ENCODE assay signal across 8 mouse cellular contexts in the genomic region with DNA sequence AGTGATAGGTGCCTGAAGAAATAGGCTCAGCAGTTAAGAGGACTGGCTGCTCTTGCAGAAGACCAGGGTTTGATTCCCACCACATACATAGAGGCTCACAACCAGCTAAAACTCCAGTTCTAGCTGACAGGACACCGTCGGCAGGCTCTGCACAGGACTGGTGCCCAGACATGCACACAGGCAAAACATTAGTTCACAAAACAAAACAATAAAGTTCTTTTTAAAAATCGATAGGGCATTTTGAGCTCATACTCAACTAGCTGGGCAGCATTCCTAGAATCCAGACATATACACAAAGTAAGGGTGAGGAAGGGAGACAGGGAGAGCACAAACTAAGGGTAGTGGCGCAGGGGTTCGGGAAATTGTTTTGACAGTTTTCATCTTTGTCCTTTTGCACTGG. TPM values are rescaled to one million over a fixed set of nuclear protein-coding genes. Genes with fewer than 3 reads are reported as not detected.
A peak's percentile ranks its signal among the peaks of the same experiment; 100 is the strongest.
DNase-seq lines count a peak whose midpoint lies in the region; ATAC-seq and TF ChIP-seq lines count a peak whose summit lies in the region.

No protein-coding gene starts in this region.

- no peak for DNase-seq in gastrocnemius, adult 2 months
- no peak for DNase-seq in gastrocnemius, adult 8-10 months (ENCODE audit: low spot score in 2 of 2)
- DNase-seq in forebrain, postnatal 0 days, result no peak
- no peak for DNase-seq in frontal cortex, adult 2 months (ENCODE audit: extremely low spot score in 1 of 2, low spot score in 1 of 2)
- DNase-seq in layer of hippocampus, adult 9-11 months, result no peak
- DNase-seq in right cerebral cortex, adult 18-20 months, result no peak

- H3K4me3 ChIP-seq in gastrocnemius, adult 2 months, result peak overlapping the region; percentile 100
- H3K4me3 ChIP-seq in E14TG2a.4 (replicated peaks; ENCODE audit: low read length), result peak overlapping the region; percentile 96
- H3K4me3 ChIP-seq in forebrain, postnatal 0 days (ENCODE audit: low read depth, low read length), result peak overlapping the region; percentile 97; the same call in 1 of the 2 replicates
- peak overlapping the region; percentile 93 for H3K4me3 ChIP-seq in liver, embryonic 16.5 days (ENCODE audit: low read depth, low read length)

- TF ChIP-seq CTCF in gastrocnemius, adult 2 months (IDR thresholded peaks at IDR 0.05), result no peak
- no peak for TF ChIP-seq CTCF in E14TG2a.4 (conservative IDR thresholded peaks at IDR 0.05; ENCODE audit: low read length)
- no peak for TF ChIP-seq CTCF in forebrain, postnatal 0 days (IDR thresholded peaks at IDR 0.05; ENCODE audit: low read depth)

- WGBS in forebrain, postnatal 0 days, result 60% methylated on average over 5 of the region's 5 CpGs
- 55% methylated on average over 5 of the region's 5 CpGs for WGBS in liver, embryonic 16.5 days (ENCODE audit: insufficient replicate concordance)

- no peak for ATAC-seq in forebrain, postnatal 0 days
- ATAC-seq in liver, embryonic 16.5 days (ENCODE audit: low read depth), result no peak

- H3K9ac ChIP-seq in forebrain, postnatal 0 days, result 0 out of 2 replicates have a peak overlapping the region, but pooled peaks have one; percentile 91
- H3K9ac ChIP-seq in liver, embryonic 16.5 days (ENCODE audit: low read depth, low read length), result peak overlapping the region; percentile 80

- intact Hi-C loops in gastrocnemius, adult 2 months (cut with DNase I), result loop anchor here (1.0 kb wide), 1 partner anchor 26 kb away; a partner anchor contains a TSS

- peak overlapping the region; percentile 100 for H3K27ac ChIP-seq in gastrocnemius, adult 2 months
- peak overlapping the region; percentile 91 for H3K27ac ChIP-seq in forebrain, postnatal 0 days (ENCODE audit: low read depth, low read length)
- H3K27ac ChIP-seq in liver, embryonic 16.5 days (ENCODE audit: low read length), result peak overlapping the region; percentile 99

- peaks cover 27% of the 10 kb centered on the region for H3K4me1 ChIP-seq in E14TG2a.4 (replicated peaks; ENCODE audit: low read depth, low read length)
- peaks cover 21% of the 10 kb centered on the region; the same call in 1 of the 2 replicates for H3K4me1 ChIP-seq in forebrain, postnatal 0 days (ENCODE audit: insufficient read depth)
- H3K4me1 ChIP-seq in liver, embryonic 16.5 days (ENCODE audit: control insufficient read depth, low read depth, low read length), result peaks cover 20% of the 10 kb centered on the region

- H3K27me3 ChIP-seq in E14TG2a.4 (ENCODE audit: insufficient read depth, low read length), result no peaks in the 10 kb centered on the region
- H3K27me3 ChIP-seq in forebrain, postnatal 0 days (ENCODE audit: insufficient read depth, low read length), result no peaks in the 10 kb centered on the region
- H3K27me3 ChIP-seq in liver, embryonic 16.5 days (ENCODE audit: control insufficient read depth, insufficient read depth, low read depth, low read length), result no peaks in the 10 kb centered on the region

- peak overlapping the region; percentile 92; the same call in 1 of the 2 replicates for H3K4me2 ChIP-seq in forebrain, postnatal 0 days (ENCODE audit: low read depth)
- H3K4me2 ChIP-seq in liver, embryonic 16.5 days (ENCODE audit: low read depth, low read length), result peak overlapping the region; percentile 99

- no peaks in the 10 kb centered on the region for H3K36me3 ChIP-seq in E14TG2a.4 (ENCODE audit: insufficient read depth, low read length)
- H3K36me3 ChIP-seq in forebrain, postnatal 0 days (ENCODE audit: insufficient read depth), result no peaks in the 10 kb centered on the region
- no peaks in the 10 kb centered on the region for H3K36me3 ChIP-seq in liver, embryonic 16.5 days (ENCODE audit: control insufficient read depth, insufficient read depth)

- peaks cover 16% of the 10 kb centered on the region for H3K9me3 ChIP-seq in E14TG2a.4 (ENCODE audit: low read length)
- no peaks in the 10 kb centered on the region for H3K9me3 ChIP-seq in forebrain, postnatal 0 days (ENCODE audit: low read length)
- no peaks in the 10 kb centered on the region for H3K9me3 ChIP-seq in liver, embryonic 16.5 days (replicated peaks; ENCODE audit: control insufficient read depth, low read length)

RNA-seq across cellular contexts. Expression of a gene that starts 1.4 kb away (rescaled TPM):
- total RNA-seq in gastrocnemius, adult 2 months (2021), result 100 to 1,000 TPM; 154 to 161 TPM
- 100 to 1,000 TPM; 142 to 167 (median 160) TPM for total RNA-seq in gastrocnemius, adult 8-10 months (2022)
- total RNA-seq in forebrain, postnatal 0 days (2014; rRNA removed), result 127 and 155 TPM in 2 replicates
- 50.0 and 67.1 TPM in 2 replicates for polyA plus RNA-seq in forebrain, postnatal 0 days (2015; fragmentation: Nextera tagmentation; extraction: Ambion mirVana)
- 10.5 and 11.2 TPM in 2 replicates for polyA plus RNA-seq in liver, embryonic 16.5 days (2015; fragmentation: Nextera tagmentation; extraction: Ambion mirVana)
- polyA plus RNA-seq in frontal cortex, adult 2 months (2012; rRNA removed), result 127 and 139 TPM in 2 replicates

RNA-seq across cellular contexts. Expression of a gene that starts 26.2 kb away (rescaled TPM):
- 10 to 100 TPM; 13.0 to 22.7 TPM for total RNA-seq in gastrocnemius, adult 2 months (2021)
- 10 to 100 TPM; 10.3 to 24.4 (median 11.8) TPM for total RNA-seq in gastrocnemius, adult 8-10 months (2022)
- 60.0 and 103 TPM in 2 replicates for total RNA-seq in forebrain, postnatal 0 days (2014; rRNA removed)
- polyA plus RNA-seq in forebrain, postnatal 0 days (2015; fragmentation: Nextera tagmentation; extraction: Ambion mirVana), result 361 and 415 TPM in 2 replicates
- polyA plus RNA-seq in liver, embryonic 16.5 days (2015; fragmentation: Nextera tagmentation; extraction: Ambion mirVana), result 83.1 and 89.6 TPM in 2 replicates
- 282 and 284 TPM in 2 replicates for polyA plus RNA-seq in frontal cortex, adult 2 months (2012; rRNA removed)

RNA-seq across cellular contexts. Expression of a gene that starts 26.4 kb away (rescaled TPM):
- 10 to 100 TPM in 1 of 2 experiments, 1 to 10 TPM in 1; 2.8 to 13.0 TPM for total RNA-seq in gastrocnemius, adult 2 months (2021)
- total RNA-seq in gastrocnemius, adult 8-10 months (2022), result 10 to 100 TPM in 2 of 4 experiments, 1 to 10 TPM in 2; 7.0 to 15.4 (median 9.8) TPM
- 90.4 and 115 TPM in 2 replicates for total RNA-seq in forebrain, postnatal 0 days (2014; rRNA removed)
- polyA plus RNA-seq in forebrain, postnatal 0 days (2015; fragmentation: Nextera tagmentation; extraction: Ambion mirVana), result 448 and 574 TPM in 2 replicates
- 183 and 194 TPM in 2 replicates for polyA plus RNA-seq in liver, embryonic 16.5 days (2015; fragmentation: Nextera tagmentation; extraction: Ambion mirVana)
- 71.9 and 76.2 TPM in 2 replicates for polyA plus RNA-seq in frontal cortex, adult 2 months (2012; rRNA removed)

RNA-seq across cellular contexts. Expression of a gene that starts 38.5 kb away (rescaled TPM):
- 100 to 1,000 TPM; 611 to 700 TPM for total RNA-seq in gastrocnemius, adult 2 months (2021)
- total RNA-seq in gastrocnemius, adult 8-10 months (2022), result 100 to 1,000 TPM; 682 to 772 (median 716) TPM
- 299 and 495 TPM in 2 replicates for total RNA-seq in forebrain, postnatal 0 days (2014; rRNA removed)
- polyA plus RNA-seq in forebrain, postnatal 0 days (2015; fragmentation: Nextera tagmentation; extraction: Ambion mirVana), result 195 and 278 TPM in 2 replicates
- 166 and 169 TPM in 2 replicates for polyA plus RNA-seq in liver, embryonic 16.5 days (2015; fragmentation: Nextera tagmentation; extraction: Ambion mirVana)
- polyA plus RNA-seq in frontal cortex, adult 2 months (2012; rRNA removed), result 99.0 and 106 TPM in 2 replicates
